Mouse (Mus musculus) kidney, adult 2 months (tissue): Measurements from ENCODE around the gene Ccdc88c. TPM values are rescaled to one million over a fixed set of nuclear protein-coding genes. Genes with fewer than 3 reads are reported as not detected.

Experiments used
- DNase-seq: peaks from one replicate; pipeline ENCODE4 v3.0.0; 2021
- H3K27ac ChIP-seq: fragments of 200-500 bp; 2 replicates; pipeline ENCODE4 v1.5.1; 2012; ENCODE audit warnings: low read depth, low read length, control low read depth, inconsistent platforms; ENCODE audit not compliant: insufficient read depth
- H3K27me3 ChIP-seq: fragments of 200-500 bp; replicated peaks from 2 replicates; pipeline ENCODE4 v1.6.1; 2012; ENCODE audit warnings: mild to moderate bottlenecking, moderate library complexity, low read length, inconsistent platforms; ENCODE audit not compliant: control insufficient read depth, insufficient read depth
- H3K36me3 ChIP-seq: fragments of 200-500 bp; 2 replicates; pipeline ENCODE4 v1.6.1; 2012; ENCODE audit warnings: mild to moderate bottlenecking, moderate library complexity, low read length, inconsistent platforms; ENCODE audit not compliant: control insufficient read depth, insufficient read depth
- H3K4me1 ChIP-seq: fragments of 200-500 bp; 2 replicates; pipeline ENCODE4 v1.6.1; 2011; ENCODE audit warnings: low read length; ENCODE audit not compliant: control insufficient read depth, insufficient read depth
- H3K4me3 ChIP-seq: fragments of 200-500 bp; 2 replicates; pipeline ENCODE4 v1.5.1; 2011; ENCODE audit warnings: mild to moderate bottlenecking, low read depth, low read length, control low read depth; ENCODE audit not compliant: insufficient read depth
- CTCF ChIP-seq: fragments of 200-500 bp; conservative IDR thresholded peaks from 2 replicates; pipeline ENCODE4 v1.5.1; 2011; ENCODE audit warnings: low read depth, mild to moderate bottlenecking, control low read depth, low read length, moderate library complexity, mixed read lengths; ENCODE audit not compliant: insufficient read depth, insufficient read length
- POLR2A ChIP-seq: fragments of 200-500 bp; IDR thresholded peaks from one replicate; pipeline ENCODE4 v1.6.1; 2011; ENCODE audit warnings: low read depth, low read length, control low read depth
- WGBS: fragments of 180-500 bp; shearing (Covaris S2); methylation state at CpG from one replicate; pipeline ENCODE4 v1.1.7; 2018; 5-methylcytosine and 5-hydroxymethylcytosine counted together
- polyA plus RNA-seq: library from polyadenylated mRNA; depleted of rRNA; stranded (reverse); fragments of >200 nt; gene quantifications from 2 replicates; pipeline ENCODE4 v1.2.3, GENCODE M21; 2012

Ccdc88c gene
- polyA plus RNA-seq, 1 experiment, result 6.6 TPM

DNA sequence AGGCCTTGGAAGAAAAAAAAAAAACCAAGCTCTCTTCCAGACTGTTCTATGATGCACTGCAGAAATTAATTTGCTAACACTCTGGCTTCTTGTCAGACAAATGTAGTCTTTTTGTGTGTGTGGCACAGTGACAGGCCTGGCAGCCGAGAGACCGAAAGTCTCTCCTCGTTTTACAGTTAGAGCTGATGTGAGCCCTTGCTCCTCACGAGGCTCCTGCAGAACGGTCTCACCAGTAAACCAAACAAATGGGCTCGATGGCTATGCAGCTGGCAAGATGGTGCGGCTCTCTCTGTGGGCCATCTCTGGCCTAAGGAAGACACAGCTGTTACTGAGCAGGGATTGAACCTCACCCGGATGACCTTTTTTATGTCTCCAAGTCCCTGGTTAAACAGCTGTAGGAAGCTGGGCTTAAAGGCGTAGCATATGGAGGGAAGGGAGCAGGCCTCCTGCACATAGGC is 48.3 kb downstream of the Ccdc88c start:
- Histone ChIP-seq H3K4me1 (no peaks in the 10 kb centered on the region), H3K27me3 (no peaks in the 10 kb centered on the region), H3K36me3 (no peaks in the 10 kb centered on the region), H3K4me3 (no peak overlapping the region), H3K27ac (no peak overlapping the region)
- 67% methylated on average over 9 of the region's 9 CpGs for WGBS
- TF ChIP-seq CTCF (no peak), POLR2A (no peak)
- no peak for DNase-seq

DNA sequence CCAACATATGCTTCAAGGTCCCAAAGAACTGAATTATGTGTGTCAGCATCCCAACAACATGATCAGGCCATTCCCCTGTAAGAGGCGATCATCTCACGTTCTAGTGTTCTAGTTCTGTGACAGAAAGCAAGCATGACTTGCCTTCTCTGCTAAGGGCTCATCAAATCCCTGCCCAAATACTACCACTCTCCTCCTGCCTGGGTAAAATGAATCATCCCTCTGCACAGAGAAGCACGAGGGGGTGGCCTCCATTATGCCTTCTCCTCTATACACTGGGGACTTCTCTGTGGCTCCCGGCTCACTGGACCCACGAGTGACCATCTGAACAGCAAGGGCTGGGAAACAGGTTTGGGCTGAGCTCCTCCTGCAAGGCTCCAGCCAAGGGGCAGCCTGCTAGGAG is 49.2 kb downstream of the Ccdc88c start:
- TF ChIP-seq POLR2A (no peak), CTCF (no peak)
- no peaks in the 10 kb centered on the region for H3K27me3 ChIP-seq
- no peak for DNase-seq
- no peak overlapping the region for H3K4me3 ChIP-seq
- no peaks in the 10 kb centered on the region for H3K4me1 ChIP-seq
- no peaks in the 10 kb centered on the region for H3K36me3 ChIP-seq
- 64% methylated on average over 5 of the region's 5 CpGs for WGBS
- no peak overlapping the region for H3K27ac ChIP-seq

DNA sequence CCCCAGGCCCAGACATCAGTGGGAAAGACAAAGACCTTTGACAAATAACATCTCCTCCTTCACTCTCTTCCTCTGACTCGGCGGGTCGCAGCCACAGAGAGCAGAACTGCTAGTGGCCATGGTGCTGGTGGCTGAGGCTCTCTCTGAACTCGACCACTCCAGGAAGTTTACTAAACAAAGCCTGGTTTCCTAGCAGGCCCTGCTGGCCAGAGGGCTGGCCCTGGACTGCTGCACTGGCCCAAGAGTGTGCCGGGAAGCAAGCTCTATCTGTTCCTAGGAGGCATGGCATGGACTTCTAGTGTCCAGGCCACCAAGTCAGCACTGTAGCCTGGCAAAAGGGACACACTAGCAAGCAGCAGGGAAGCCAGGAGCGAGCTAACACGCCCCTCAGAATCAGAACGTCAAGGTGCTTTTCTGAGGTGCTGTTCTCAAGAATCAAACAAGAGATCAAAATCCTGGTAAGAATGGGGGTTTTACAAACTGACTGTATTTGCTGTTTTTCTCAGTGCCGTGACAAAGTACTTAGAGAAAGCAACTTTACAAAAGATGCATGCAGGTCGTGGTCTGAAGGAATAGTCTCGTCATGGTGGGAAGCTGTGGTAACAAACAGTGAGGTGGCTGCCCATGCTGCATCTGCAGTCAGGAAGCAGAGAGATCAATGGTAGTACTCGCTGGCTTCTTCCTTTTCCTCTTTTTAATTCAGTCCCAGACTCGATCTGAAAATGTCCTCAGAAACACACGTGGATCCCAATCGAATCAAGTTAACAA is 50.7 kb downstream of the Ccdc88c start:
- WGBS, result 68% methylated on average over 15 of the region's 15 CpGs
- TF ChIP-seq POLR2A (no peak), CTCF (no peak)
- Histone ChIP-seq H3K4me3 (no peak overlapping the region), H3K27me3 (no peaks in the 10 kb centered on the region), H3K27ac (no peak overlapping the region), H3K4me1 (no peaks in the 10 kb centered on the region), H3K36me3 (no peaks in the 10 kb centered on the region)
- DNase-seq, result no peak

DNA sequence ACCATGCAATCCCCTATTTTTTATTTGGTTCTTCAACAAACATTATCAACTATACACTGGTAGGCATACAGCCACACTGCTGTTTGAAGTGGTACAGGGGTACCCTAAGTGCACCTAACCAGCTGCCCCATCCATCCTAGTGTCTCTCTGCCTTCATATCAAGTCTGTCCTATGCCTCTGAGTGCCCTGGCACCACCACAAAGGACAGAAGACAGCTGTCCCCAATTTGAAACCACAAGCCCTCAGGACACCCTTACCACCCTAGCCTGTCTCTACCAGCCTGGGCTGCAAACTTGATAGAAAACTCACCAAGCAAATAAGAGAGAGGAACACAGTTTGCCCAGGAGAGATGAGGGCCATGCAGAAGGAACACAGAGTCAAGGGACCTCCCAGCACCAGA is 51.3 kb downstream of the Ccdc88c start:
- Histone ChIP-seq H3K4me3 (no peak overlapping the region), H3K4me1 (no peaks in the 10 kb centered on the region), H3K27ac (no peak overlapping the region), H3K27me3 (no peaks in the 10 kb centered on the region), H3K36me3 (no peaks in the 10 kb centered on the region)
- TF ChIP-seq CTCF, result no peak
- no peak for TF ChIP-seq POLR2A
- no peak for DNase-seq

DNA sequence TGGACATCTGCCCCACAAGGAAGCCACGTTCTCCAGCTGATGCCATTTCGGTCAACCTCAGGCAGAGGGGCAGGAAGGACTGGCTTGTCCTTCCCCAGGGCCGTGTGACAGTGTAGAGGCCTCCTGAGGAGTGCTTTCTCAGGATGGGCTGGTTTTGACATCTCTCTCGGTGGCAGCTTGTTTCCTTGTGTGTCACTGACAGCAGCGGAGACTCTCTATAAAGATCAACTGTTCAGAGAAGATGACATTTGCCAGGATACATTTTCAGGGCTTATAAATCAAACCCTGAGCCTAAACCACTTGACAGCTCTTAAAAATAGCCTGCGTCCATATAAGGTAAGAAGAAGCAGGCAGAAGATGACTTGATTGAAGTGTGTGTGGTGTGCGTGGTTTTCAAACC is 59.0 kb downstream of the Ccdc88c start:
- TF ChIP-seq POLR2A, result no peak
- no peak for TF ChIP-seq CTCF
- DNase-seq, result no peak
- WGBS, result 75% methylated on average over 7 of the region's 7 CpGs
- Histone ChIP-seq H3K36me3 (no peaks in the 10 kb centered on the region), H3K27me3 (no peaks in the 10 kb centered on the region), H3K4me3 (no peak overlapping the region), H3K27ac (no peak overlapping the region), H3K4me1 (no peaks in the 10 kb centered on the region)

DNA sequence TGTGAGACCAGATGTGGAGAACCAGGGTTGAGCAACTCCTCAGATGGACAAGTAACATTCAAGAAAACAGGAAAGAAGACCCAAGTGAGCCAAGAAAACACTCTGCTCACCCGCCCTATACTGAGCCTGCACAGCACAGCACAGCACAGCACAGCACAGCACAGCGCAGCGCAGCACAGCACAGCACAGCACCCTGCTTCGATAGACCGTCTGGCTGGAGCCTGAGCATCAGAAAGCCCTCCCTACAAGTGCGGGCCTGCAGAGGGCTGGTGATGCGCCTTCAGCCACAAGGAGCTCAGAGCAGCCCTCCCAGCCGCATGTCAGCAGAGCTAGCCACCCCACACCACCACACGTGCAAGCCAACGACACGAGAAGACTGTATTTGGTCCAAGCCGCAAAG is 61.5 kb downstream of the Ccdc88c start:
- Histone ChIP-seq H3K36me3 (no peaks in the 10 kb centered on the region), H3K4me1 (no peaks in the 10 kb centered on the region), H3K27me3 (no peaks in the 10 kb centered on the region), H3K27ac (no peak overlapping the region), H3K4me3 (no peak overlapping the region)
- DNase-seq, result no peak
- no peak for TF ChIP-seq CTCF
- no peak for TF ChIP-seq POLR2A
- WGBS, result 91% methylated on average over 12 of the region's 12 CpGs

DNA sequence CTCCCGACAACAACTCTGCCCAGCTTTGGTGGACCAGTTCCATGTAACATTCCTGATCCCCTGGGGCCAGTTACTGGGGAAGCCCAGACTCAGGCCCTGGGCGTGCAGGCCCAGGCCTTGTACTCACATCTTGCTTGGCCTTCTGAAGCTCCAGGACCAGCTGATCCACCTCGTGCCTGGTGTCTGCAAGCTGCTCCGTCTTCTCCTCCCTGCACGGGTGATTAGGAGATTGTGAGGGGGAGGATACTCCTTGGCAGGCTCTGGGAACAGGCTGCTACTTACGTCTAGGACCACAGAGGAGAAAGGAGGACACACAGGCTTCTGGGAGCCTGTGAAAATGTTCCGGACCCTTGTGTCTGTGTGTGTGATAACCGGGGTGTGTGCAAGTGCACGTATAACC is 62.6 kb downstream of the Ccdc88c start:
- TF ChIP-seq POLR2A (no peak), CTCF (no peak)
- 71% methylated on average over 9 of the region's 9 CpGs for WGBS
- H3K36me3 ChIP-seq, result no peaks in the 10 kb centered on the region
- no peaks in the 10 kb centered on the region for H3K27me3 ChIP-seq
- H3K4me1 ChIP-seq, result no peaks in the 10 kb centered on the region
- DNase-seq, result no peak
- no peak overlapping the region for H3K4me3 ChIP-seq
- no peak overlapping the region for H3K27ac ChIP-seq

DNA sequence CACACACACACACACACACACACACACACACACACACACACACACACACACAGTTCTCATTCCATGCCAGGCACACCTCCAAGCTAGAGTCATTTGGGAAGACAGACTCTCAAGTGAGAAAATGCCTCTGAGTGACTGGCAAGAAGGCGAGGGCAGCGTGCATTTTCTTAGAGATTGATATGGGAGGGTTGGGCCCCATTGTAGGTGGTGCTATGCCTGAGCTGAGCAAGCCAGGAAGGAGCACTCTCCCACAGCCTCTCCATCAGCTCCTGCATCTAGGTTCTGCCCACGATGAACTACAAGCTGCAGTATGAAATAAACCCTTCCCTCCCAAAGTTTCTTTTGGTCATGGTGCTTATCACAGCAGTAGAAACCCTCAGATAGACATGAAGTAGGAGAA is 63.6 kb downstream of the Ccdc88c start:
- H3K27me3 ChIP-seq, result no peaks in the 10 kb centered on the region
- no peak for DNase-seq
- no peak overlapping the region for H3K27ac ChIP-seq
- H3K4me3 ChIP-seq, result no peak overlapping the region
- no peaks in the 10 kb centered on the region for H3K4me1 ChIP-seq
- no peaks in the 10 kb centered on the region for H3K36me3 ChIP-seq
- 83% methylated on average over 3 of the region's 3 CpGs for WGBS
- TF ChIP-seq CTCF (no peak), POLR2A (no peak)
